Mouse (Mus musculus) CH12F3 (cell line): ENCODE results near the gene 9530053A07Rik.
"Not testable (repeated sequence)": the region's sequence is repeated elsewhere in the genome, so short reads cannot be mapped to it uniquely, and the experiment has no call there.

ENCODE experiments used
- in situ Hi-C: fragments of 300-500 bp; cut with MboI; formaldehyde crosslinking; loops from 2 replicates; pipeline ENCODE4 v1.14.3; 2020; ENCODE audit warnings: low sequenced_read_pairs

9530053A07Rik gene

DNA sequence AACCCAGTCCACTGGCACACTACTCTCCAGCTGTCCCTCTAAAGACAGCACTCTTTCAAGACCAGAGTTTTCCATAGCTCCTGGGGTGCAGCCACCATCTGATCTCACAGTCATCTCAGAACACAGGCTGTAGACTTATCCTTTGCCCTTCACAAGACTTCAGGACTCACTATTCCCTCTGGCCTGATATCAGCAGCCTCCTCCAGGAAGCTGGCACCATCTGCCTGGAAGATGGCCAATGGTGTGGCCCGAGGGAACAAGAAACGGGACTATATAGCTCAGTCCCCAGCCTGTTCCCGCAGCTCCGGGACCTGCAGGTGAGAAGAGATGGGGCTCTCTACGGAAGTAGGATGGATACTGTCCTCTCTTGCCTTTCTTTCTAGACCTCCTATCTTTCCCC, at the start of gene 9530053A07Rik:
Gene 9530053A07Rik, plus strand, starts transcription at position 301 of the 400 bp plus-strand sequence.
- in situ Hi-C loops: no loop called here

DNA sequence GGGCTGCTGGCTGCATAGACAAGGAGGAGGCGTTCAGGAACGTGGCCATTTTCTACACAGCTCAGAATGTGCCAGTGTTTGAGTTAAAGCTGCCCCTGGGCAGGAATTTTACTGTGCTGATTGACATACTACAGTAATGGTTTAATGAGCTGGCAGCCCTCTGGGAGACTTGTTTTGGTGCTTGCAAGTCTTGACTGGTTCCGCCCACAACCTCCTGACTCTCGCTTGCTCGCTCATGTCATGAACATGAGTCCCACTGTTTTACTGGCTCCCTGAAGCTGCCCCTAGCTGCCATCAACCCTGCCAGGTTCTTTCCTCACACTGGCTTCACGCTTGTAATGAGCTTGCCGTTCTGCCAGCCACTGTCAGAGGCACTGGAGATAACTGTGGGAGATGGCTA, 45.1 kb upstream of the 9530053A07Rik start:
- in situ Hi-C loops: no loop called here

DNA sequence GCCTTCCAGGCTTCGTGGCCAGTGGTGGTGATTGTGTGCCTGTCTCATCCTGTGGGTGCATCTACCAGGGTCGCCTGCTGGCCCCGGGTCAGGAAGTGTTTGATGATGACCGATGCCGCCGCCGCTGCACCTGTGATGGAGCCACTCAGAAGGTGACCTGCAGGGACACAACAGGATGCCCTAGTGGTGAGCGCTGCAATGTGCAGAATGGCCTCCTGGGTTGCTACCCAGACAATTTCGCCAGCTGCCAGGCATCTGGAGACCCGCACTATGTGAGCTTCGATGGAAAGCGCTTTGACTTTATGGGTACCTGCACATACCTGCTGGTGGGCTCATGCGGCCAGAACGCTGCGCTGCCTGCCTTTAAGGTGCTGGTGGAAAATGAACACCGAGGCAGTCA, 43.0 kb upstream of the 9530053A07Rik start:
- in situ Hi-C loops: no loop called here

DNA sequence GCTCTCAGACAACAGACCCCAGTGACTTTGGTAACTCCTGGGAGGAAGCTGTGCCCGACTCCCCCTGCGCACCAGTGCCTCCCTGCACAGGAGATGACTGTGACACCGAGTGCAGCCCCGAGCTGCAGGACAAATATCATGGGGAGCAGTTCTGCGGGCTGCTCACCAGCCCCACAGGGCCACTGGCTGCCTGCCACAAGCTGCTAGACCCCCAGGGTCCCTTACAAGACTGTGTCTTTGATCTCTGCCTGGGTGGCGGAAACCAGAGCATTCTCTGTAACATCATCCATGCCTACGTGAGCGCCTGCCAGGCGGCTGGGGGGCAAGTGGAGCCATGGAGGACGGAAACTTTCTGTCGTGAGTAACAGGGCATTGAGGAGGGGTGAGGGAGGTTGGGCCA, 35.7 kb upstream of the 9530053A07Rik start:
- in situ Hi-C loops: no loop called here

DNA sequence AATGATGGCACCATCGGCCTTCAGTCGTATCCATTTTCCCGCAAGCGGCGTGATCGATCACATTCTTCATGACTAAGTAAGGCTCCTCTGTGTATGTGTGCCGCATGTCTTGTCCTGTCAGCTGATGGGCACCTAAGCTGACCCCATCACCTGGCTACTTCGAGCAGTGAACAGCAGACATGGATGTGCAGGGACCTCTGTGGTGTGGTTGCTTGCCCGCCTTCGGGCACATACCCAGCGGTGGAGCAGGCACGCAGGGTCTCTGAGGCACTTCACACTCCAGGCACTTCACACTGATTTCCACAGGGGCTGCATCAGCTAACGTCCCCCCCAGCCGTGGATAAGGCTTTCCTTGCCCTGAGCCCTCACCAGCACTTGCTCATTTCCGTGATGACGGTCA, 30.2 kb upstream of the 9530053A07Rik start:
- in situ Hi-C loops: no loop called here

DNA sequence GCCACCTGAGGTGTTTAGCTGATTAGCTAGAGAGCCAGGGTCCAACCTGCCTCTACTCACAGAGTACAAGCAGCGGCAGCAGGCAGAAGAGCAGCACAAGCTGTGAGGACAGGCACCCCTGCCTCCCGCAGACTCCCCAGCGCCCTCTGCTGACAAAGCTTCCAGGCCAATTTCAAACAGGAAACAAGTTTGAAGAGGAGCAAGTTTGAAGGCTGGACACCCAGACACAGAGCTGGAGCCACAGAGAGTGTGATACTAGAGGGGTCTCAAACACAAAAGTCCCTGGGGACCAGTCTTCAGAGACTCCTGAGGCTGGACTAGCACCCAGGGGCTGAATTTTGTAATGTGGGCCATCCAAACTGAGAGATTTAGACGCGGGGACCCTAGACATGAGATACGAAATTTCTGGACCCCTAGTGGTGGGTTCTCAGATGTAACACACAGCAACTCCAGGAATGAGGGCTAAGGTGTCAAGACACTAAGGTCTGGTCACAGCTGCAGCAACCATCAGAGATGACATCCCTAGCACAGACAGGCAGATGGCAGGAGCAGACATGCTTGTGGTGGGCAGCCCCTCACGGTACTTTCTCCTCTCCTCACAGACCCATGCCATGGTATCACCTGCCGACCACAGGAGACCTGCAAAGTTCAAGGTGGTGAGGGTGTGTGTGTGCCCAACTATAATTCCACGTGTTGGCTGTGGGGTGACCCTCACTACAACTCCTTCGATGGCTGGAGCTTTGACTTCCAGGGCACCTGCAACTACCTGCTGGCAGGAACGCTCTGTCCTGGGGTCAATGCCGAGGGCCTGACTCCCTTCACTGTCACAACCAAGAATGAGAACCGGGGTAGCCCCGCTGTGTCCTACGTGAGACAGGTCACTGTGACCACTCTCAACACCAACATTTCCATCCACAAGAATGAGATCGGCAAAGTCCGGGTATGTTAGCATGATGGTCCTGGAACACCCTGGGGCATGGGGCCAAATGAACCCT, 28.4 kb upstream of the 9530053A07Rik start:
- in situ Hi-C loops: no loop called here

DNA sequence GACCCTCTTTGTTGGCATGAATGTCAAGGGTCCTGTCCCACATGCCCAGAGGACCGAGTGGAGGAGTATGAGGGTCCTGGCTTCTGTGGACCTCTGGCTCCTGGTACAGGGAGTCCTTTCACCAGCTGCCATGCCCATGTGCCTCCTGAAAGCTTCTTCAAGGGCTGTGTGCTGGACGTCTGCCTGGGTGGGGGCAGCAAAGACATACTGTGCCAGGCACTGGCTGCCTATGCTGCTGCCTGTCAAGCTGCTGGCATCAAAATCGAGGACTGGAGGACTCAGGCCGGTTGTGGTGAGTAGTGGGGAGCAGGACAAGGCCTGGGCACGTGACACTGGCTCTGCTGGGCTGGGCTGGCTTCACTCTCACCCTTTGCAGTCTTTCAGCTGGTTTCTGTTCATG, 26.3 kb upstream of the 9530053A07Rik start:
- in situ Hi-C loops: not testable (repeated sequence)

DNA sequence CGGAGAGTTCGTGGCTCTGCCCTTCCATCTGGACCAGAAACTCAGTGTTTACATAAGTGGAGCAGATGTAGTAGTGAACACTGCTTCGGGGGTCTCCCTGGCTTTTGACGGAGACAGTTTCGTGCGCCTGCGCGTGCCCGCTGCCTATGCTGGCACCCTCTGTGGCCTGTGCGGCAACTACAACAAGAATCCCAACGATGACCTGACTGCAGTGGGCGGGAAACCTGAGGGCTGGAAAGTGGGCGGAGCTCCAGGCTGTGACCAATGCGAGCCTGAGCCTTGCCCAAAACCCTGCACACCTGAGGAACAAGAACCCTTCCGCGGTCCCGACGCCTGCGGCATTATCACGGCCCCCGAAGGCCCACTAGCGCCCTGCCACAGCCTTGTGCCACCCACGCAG, 24.6 kb upstream of the 9530053A07Rik start:
- in situ Hi-C loops: no loop called here

DNA sequence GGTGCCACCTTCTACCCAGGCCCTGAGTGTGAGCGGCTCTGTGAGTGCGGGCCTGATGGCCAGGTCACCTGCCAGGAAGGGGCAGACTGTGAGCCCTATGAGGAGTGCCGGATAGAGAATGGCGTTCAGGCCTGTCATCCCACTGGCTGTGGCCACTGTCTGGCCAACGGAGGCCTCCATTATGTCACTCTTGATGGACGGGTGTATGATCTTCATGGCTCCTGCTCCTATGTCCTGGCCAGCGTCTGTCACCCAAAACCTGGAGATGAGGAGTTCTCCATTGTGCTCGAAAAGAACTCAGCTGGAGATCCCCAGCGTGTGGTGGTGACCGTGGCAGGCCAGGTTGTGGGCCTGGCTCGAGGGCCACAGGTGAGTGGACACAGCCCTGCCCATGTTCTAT, 23.0 kb upstream of the 9530053A07Rik start:
- in situ Hi-C loops: no loop called here

DNA sequence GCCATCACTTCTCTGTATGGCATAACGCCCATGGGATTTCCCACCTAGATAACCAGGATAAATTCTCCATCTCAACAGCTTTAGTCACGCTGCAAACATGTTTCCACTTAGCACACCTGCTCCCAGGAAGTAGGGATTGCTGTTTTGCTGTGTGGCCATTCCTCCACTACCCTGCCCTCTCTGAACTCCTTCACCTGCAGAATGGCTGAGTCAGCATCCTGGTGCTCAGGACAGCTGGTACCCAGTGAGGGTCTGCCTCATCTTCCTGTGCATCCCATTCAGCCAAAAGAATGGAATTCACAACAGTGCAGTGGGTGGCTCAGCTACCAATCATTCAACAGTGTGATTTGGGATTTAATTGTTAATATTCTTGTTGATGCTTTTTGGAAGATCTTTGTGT, 14.6 kb upstream of the 9530053A07Rik start:
- in situ Hi-C loops: no loop called here

DNA sequence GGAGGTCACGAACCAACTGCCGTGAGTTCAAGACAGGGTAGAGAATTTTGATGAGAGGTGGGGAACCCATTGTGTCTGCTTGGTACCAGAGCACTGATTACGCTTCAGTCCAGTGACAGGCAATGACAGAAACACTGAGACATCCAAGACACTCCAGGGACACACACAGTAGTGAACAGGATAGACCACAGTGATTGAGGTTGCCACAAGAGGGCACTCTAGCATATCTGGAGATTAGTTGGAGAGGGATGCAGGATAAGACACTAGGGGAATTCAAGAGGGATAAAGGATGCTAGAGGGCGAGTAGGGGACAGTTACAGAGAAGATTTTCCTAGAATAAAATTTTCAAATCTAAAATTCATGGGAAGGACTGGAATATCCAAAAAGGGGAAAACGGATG, 8.3 kb downstream of the 9530053A07Rik start:
- in situ Hi-C loops: no loop called here

DNA sequence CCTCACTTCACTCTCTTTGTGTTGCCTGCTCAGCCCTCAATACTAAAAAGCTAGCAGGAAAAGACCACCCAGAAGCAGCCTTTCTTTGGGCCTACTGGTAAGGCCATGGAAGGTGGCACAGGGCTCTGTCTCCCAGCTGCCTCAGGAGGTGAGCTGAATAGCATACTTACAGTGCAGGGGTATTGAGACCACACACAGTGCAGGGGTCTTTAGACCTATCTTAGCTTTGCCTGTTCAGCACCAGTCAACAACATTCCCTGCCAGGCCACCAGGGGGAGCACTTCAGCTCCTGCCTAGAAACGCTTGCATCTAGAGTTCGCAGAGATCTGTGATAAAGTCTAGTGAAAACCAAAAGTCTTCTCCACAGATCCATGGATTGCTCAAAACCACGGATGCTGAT, 19.0 kb downstream of the 9530053A07Rik start:
- in situ Hi-C loops: no loop called here

DNA sequence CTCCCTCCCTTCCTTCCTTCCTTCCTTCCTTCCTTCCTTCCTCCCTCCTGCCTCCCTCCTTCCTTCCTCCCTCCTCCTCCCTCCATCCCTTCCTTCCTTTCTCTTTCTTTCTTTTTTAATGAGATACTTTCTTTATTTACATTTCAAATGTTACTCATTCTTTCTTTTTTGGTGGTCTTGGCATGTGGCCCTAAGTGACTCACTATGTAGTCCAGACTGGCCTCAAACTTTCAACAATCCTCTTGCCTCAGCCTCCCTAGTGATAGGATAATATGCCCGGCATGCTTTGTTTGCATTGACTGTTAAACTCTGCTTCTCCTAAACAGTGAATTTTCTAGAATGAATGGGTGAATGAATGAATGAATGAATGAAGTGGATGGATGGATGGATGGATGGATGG, 20.6 kb downstream of the 9530053A07Rik start:
- in situ Hi-C loops: no loop called here

DNA sequence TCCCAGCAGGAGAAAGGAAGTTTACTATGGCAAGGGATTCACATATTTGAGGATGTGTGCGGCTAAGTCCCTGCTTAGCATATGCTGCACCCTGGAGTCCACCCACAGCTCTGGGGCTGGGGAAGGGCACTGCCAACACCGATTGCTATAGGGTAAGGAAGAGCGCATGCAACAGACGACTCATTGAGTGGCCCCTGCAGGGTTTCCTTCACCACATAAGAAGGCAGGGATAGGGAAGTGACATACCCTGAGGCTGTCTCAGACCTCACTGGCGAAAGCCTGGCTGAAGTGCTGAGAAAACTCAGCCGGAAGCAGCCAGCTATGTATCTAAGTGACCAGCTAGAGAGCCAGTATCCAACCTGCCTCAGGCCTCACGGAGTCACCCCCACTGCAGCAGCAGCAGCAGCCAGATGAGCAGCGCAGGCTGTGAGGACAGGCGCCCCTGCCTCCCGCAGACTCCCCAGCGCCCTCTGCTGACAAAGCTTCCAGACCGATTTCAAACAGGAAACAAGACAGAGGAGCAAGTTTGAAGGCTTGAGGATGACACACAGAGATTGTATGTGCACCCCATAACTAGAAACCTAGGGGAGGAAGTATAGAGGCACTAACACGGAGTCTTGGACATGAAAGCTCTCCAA, 22.4 kb downstream of the 9530053A07Rik start:
- in situ Hi-C loops: no loop called here

DNA sequence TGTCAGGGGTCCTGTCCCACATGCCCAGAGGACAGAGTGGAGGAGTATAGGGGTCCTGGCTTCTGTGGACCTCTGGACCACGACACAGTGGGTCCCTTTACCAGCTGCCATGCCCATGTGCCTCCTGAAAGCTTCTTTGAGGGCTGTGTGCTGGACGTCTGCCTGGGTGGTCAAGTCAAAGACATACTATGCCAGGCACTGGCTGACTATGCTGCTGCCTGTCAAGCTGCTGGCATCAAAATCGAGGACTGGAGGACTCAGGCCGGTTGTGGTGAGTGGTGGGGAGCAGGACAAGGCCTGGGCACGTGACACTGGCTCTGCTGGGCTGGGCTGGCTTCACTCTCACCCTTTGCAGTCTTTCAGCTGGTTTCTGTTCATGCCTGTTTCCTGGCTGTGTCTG, 24.3 kb downstream of the 9530053A07Rik start:
- in situ Hi-C loops: not testable (repeated sequence)

DNA sequence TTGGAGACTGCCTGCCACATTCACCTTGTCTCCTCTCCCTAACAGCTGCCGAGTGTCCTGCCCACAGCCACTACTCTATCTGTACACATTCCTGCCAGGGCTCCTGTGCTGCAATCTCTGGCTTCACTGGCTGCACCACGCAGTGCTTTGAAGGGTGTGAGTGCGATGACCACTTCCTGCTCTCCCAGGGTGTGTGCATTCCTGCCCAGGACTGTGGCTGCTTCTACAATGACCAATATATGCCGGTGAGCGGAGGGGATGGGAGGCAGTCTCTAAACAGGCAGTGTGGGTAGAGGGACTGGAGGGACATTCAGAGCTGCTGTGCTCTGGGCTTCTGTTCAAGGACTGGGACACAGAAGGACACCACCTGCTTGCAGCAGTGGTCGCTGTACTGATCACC, 30.0 kb downstream of the 9530053A07Rik start:
- in situ Hi-C loops: no loop called here

DNA sequence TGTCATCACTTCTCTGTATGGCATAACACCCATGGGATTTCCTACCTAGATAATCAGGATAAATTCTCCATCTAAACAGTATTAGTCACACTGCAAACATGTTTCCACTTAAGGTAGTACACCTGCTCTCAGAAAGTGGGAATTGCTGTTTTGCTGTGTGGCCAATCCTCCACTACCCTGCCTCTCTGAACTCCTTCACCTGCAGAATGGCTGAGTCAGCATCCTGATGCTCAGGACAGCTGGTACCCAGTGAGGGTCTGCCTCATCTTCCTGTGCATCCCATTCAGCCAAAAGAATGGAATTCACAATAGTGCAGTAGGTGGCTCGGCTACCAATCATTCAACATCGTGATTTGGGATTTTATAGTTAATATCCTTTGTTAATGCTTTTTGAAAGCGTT, 30.6 kb downstream of the 9530053A07Rik start:
- in situ Hi-C loops: no loop called here

DNA sequence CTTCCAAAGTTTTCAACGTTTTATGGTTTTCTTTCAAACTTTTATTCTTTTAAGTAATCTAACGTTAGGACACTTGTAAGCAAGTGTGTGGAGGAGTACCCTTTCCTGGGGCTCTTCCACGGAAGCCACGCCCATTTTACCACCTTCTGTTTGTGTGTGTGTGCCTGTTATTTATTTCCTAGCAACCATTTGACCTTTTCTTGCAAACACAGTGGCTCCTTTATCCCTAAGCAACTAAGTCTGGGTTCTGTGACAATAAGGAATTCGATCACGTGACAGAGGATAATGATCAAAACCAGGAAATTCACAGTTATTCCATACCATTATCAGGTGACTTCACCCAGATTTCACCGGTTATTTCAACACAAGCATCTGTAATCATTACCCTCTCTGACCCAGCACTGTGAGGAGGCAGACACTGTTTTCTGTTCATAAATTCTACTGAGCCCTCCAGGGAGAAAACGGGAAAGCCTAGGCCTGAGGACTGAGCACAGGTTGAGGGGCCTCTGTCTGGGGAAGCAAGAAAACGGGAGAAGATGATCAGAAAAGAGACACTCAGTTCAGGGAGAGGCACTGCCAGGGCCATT, 32.0 kb downstream of the 9530053A07Rik start:
- in situ Hi-C loops: no loop called here

DNA sequence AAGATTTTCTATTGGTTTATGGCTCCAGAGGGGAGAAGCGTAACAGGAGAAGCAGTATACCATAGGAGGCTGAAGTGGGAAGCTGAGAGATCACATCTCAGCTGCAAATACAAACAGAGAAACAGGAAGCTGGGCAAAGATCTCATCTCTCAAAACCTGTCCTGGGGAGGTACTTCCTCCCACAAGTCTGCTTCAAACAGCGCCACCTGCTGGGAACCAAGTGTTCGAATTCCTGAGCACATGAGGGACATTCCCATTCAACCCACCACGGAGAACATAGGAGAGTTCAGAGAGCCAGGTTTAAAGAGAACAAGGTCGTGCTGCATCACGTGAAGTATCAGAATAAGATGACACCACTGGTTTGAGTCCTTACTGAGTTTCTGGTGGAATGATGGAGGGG, 36.1 kb downstream of the 9530053A07Rik start:
- in situ Hi-C loops: no loop called here

DNA sequence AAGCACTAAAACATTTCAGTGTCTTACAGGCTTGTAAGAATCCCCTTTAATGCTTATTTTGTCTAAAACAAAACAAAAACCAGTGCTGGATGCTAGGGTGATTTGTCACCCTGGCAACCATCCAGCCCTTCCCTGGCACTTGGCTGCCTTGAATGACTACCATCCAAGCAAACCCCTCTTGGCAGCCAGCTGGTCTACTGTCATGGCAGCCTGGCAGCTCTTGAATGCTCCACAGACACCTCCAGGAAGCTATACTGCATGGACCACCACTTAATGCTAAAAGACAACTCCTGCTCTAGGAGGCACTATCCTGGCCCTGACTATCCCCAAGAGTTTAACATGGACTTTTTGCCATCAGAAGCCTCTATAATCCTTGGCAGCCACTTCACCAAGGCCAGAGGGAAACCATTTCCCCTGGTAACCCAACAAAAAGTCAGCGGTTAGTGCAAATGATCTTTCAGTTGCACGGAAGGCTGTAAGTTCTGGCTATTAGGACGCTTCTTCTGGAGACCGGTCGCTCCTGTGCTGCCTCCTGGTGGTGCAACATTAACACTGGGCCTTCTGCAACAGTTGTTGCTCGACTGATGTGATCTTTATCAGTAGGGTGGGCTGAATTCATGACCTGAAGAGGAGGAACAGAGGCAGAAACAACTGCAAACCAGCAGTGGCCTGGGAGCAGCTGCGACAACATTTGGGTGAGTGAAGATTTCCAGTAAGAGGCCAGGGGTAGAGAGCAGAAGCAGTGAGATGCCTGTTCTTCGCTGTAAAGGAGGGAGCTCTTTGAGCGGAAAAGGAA, 39.3 kb downstream of the 9530053A07Rik start:
- in situ Hi-C loops: no loop called here
